Mouse (Mus musculus): ENCODE measurements around the gene Fmnl2. TPM values are rescaled to one million over a fixed set of nuclear protein-coding genes. Genes with fewer than 3 reads are reported as not detected.
A peak's percentile ranks its signal among the peaks of the same experiment; 100 is the strongest.

Gene Fmnl2
- polyA plus RNA-seq, 1 experiment = 5.7 TPM

GRCm38 (mm10) chr2:52959291-52959621 is 101.6 kb downstream of the Fmnl2 start:
- no peak overlapping the region for H3K27ac ChIP-seq (ENCODE audit: insufficient read depth, low read depth, low read length)
- TF ChIP-seq CTCF (IDR thresholded peaks at IDR 0.05; ENCODE audit: low read depth, low read length) (no peak), POLR2A (IDR thresholded peaks at IDR 0.05; ENCODE audit: borderline replicate concordance, low read depth, low read length) (no peak)
- H3K4me1 ChIP-seq (ENCODE audit: control insufficient read depth, insufficient read depth, low read length) = peaks cover 40% of the 10 kb centered on the region
- no peak overlapping the region for H3K4me3 ChIP-seq (ENCODE audit: insufficient read depth, low read length)

DNA sequence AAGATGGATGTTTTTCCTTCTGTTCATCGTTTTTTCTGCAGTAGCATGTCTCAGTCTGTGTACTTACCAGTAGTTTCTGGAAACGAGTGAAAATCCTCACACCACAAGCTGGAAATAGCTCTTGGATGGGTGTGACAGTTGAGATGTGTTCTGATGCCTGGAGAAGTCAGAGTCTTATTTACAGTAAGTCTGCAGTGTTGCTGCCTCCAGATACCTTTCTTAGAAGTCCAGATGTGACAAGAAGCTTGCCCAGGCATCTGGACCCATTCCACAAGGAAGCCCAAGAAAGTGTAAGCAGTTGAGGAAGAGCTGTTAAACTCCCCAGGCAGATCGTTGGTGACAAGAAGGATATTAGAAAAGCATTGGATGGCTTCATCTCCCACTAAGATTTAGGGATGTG is 102.3 kb downstream of the Fmnl2 start:
- Histone ChIP-seq H3K27ac (ENCODE audit: insufficient read depth, low read depth, low read length) (no peak overlapping the region), H3K4me1 (ENCODE audit: control insufficient read depth, insufficient read depth, low read length) (peaks cover 37% of the 10 kb centered on the region), H3K4me3 (ENCODE audit: insufficient read depth, low read length) (no peak overlapping the region)
- TF ChIP-seq POLR2A (IDR thresholded peaks at IDR 0.05; ENCODE audit: borderline replicate concordance, low read depth, low read length) (no peak), CTCF (IDR thresholded peaks at IDR 0.05; ENCODE audit: low read depth, low read length) (no peak)

GRCm38 (mm10) chr2:52960697-52961096 is 103.0 kb downstream of the Fmnl2 start:
- Histone ChIP-seq H3K4me1 (ENCODE audit: control insufficient read depth, insufficient read depth, low read length) (peaks cover 34% of the 10 kb centered on the region), H3K4me3 (ENCODE audit: insufficient read depth, low read length) (no peak overlapping the region), H3K27ac (ENCODE audit: insufficient read depth, low read depth, low read length) (peak overlapping the region; percentile 51)
- no peak for TF ChIP-seq POLR2A (IDR thresholded peaks at IDR 0.05; ENCODE audit: borderline replicate concordance, low read depth, low read length)
- no peak for TF ChIP-seq CTCF (IDR thresholded peaks at IDR 0.05; ENCODE audit: low read depth, low read length)

- no peak overlapping the region for H3K4me3 ChIP-seq (ENCODE audit: insufficient read depth, low read length)
- H3K27ac ChIP-seq (ENCODE audit: insufficient read depth, low read depth, low read length) = no peak overlapping the region
- peaks cover 35% of the 10 kb centered on the region for H3K4me1 ChIP-seq (ENCODE audit: control insufficient read depth, insufficient read depth, low read length)
- TF ChIP-seq CTCF (IDR thresholded peaks at IDR 0.05; ENCODE audit: low read depth, low read length) (no peak), POLR2A (IDR thresholded peaks at IDR 0.05; ENCODE audit: borderline replicate concordance, low read depth, low read length) (no peak)
Observed at GRCm38 (mm10) chr2:52963439-52963838, 105.8 kb downstream of the Fmnl2 start.

DNA sequence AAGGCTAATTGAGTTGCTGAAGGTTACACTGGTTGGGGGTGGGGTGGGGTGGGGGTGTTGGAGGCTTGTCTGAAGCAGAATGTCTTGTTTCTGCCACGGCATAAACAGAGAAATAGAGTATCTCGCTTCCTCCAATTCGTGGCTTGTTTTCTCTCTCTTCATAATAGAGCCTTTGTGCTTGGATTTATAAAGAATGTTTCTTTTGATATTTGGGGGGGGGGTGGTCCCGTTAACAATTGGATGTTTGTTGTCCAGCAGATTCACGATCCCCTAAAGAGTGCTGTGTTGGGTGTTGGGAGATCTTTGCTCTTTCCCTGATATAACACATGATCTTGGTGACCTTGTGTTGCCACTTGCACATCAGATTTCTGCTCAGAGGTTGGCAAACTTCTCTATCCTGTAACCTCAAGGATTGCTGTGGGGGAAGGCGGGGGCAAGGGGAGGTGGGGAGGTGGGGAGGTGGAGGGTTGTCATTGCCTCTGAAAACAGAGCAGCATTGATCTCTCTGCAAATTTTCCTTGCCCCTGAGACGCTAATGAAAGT is 106.8 kb downstream of the Fmnl2 start:
- Histone ChIP-seq H3K4me1 (ENCODE audit: control insufficient read depth, insufficient read depth, low read length) (peaks cover 28% of the 10 kb centered on the region), H3K27ac (ENCODE audit: insufficient read depth, low read depth, low read length) (no peak overlapping the region), H3K4me3 (ENCODE audit: insufficient read depth, low read length) (no peak overlapping the region)
- TF ChIP-seq POLR2A (IDR thresholded peaks at IDR 0.05; ENCODE audit: borderline replicate concordance, low read depth, low read length) (no peak), CTCF (IDR thresholded peaks at IDR 0.05; ENCODE audit: low read depth, low read length) (no peak)

DNA sequence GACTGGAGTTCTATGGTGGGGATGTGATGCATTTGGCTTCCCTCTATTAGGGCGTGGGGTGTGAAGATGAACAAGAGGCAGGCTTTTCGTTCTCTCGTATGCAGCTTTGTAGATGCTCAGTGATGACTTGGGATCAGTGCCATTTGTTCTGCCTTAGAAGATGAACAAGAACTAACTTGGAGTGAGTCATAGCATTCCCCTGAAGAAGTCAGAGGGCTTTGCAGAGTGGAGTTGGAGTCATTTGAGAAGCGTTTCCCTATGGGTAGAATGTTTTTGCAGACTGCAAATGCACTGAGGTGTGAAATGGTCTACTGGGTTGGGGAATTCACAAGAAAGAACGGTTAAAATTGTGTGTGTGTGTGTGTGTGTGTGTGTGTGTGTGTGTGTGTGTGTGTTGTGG is 108.6 kb downstream of the Fmnl2 start:
- Histone ChIP-seq H3K4me3 (ENCODE audit: insufficient read depth, low read length) (no peak overlapping the region), H3K27ac (ENCODE audit: insufficient read depth, low read depth, low read length) (no peak overlapping the region), H3K4me1 (ENCODE audit: control insufficient read depth, insufficient read depth, low read length) (peaks cover 16% of the 10 kb centered on the region)
- TF ChIP-seq CTCF (IDR thresholded peaks at IDR 0.05; ENCODE audit: low read depth, low read length) (no peak), POLR2A (IDR thresholded peaks at IDR 0.05; ENCODE audit: borderline replicate concordance, low read depth, low read length) (no peak)

GRCm38 (mm10) chr2:52966820-52967460 is 109.3 kb downstream of the Fmnl2 start:
- no peak overlapping the region for H3K4me3 ChIP-seq (ENCODE audit: insufficient read depth, low read length)
- TF ChIP-seq CTCF (IDR thresholded peaks at IDR 0.05; ENCODE audit: low read depth, low read length) = no peak
- TF ChIP-seq POLR2A (IDR thresholded peaks at IDR 0.05; ENCODE audit: borderline replicate concordance, low read depth, low read length) = no peak
- H3K4me1 ChIP-seq (ENCODE audit: control insufficient read depth, insufficient read depth, low read length) = peaks cover 11% of the 10 kb centered on the region
- H3K27ac ChIP-seq (ENCODE audit: insufficient read depth, low read depth, low read length) = no peak overlapping the region

DNA sequence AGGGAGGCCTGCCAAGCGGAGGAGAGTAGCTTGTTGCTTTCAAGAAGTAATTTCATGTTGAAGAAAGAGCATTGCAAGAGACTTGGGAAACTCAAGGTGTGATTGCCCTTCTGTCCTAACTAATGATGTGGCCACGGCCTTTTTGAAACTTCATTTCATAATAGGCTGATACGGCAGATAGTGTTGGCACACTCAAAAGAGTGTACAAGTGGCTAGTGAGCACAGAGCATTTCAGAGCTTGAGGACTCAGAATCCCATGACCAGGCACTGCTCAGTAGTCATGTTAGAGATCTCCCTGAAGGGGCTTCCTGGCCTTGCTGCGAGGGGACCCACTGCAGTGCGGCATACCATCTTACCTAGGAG is 109.8 kb downstream of the Fmnl2 start:
- no peak for TF ChIP-seq POLR2A (IDR thresholded peaks at IDR 0.05; ENCODE audit: borderline replicate concordance, low read depth, low read length)
- no peak for TF ChIP-seq CTCF (IDR thresholded peaks at IDR 0.05; ENCODE audit: low read depth, low read length)
- Histone ChIP-seq H3K27ac (ENCODE audit: insufficient read depth, low read depth, low read length) (no peak overlapping the region), H3K4me3 (ENCODE audit: insufficient read depth, low read length) (no peak overlapping the region), H3K4me1 (ENCODE audit: control insufficient read depth, insufficient read depth, low read length) (peaks cover 9% of the 10 kb centered on the region)

DNA sequence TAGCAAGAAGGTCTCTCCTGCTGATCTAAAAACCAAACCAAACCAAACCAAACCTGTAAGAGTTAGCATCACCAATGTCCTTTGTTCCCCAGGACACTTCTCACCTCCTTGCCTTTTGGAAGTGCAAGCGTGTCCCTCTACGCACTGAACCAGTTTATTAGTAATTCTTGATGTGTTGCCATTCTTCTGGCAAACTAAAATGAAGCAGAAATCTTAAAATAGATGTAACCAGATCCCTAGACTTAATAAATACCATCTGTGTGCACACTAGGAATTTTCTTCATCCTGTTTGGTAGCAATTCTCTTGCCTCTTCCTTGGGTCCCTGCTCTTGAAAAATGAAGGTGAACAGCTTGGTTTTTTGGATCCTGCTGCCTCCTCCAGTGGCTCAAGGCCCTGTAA is 111.2 kb downstream of the Fmnl2 start:
- TF ChIP-seq CTCF (IDR thresholded peaks at IDR 0.05; ENCODE audit: low read depth, low read length) = no peak
- Histone ChIP-seq H3K27ac (ENCODE audit: insufficient read depth, low read depth, low read length) (no peak overlapping the region), H3K4me1 (ENCODE audit: control insufficient read depth, insufficient read depth, low read length) (peaks cover 6% of the 10 kb centered on the region), H3K4me3 (ENCODE audit: insufficient read depth, low read length) (no peak overlapping the region)

DNA sequence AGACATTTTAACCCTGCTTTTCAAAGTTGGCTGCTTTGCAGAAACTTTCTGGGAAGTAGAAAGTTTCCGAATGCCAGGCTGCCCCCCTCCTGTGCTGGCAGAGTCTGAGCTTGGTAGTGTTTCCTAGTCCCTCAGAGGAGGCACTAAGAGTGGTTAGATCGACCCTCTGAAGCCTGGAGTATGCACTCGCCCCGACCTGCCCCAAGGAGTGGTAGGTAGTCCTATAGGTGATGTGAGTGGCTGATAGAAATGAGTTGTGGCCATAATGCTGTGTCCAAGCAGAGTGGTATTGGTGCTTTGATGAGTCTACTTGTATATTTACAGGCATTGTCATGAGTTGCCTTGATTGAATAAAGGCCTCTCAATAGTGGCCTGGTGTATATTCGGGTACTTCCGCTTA is 116.4 kb downstream of the Fmnl2 start:
- TF ChIP-seq CTCF (IDR thresholded peaks at IDR 0.05; ENCODE audit: low read depth, low read length) (no peak), POLR2A (IDR thresholded peaks at IDR 0.05; ENCODE audit: borderline replicate concordance, low read depth, low read length) (no peak)
- Histone ChIP-seq H3K4me3 (ENCODE audit: insufficient read depth, low read length) (no peak overlapping the region), H3K4me1 (ENCODE audit: control insufficient read depth, insufficient read depth, low read length) (no peaks in the 10 kb centered on the region), H3K27ac (ENCODE audit: insufficient read depth, low read depth, low read length) (no peak overlapping the region)

DNA sequence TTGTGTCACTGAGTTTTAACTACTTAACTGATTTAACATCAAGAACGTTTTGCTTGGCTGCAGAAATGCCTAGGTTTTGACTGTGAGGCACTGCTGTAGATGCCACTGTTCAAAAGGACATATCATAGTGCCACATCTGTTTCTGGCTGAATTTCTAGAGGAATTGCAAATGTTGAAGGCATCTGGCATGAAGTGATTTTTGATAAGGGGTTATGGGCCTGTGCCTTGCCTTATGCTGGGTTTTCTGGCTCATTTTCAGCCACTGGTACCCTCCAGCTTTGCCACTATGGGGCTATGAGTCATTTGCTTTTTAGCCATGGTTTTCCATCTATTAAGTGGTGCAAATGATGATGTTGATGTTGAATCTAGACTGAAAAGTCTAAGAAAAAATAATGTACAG is 117.1 kb downstream of the Fmnl2 start:
- TF ChIP-seq POLR2A (IDR thresholded peaks at IDR 0.05; ENCODE audit: borderline replicate concordance, low read depth, low read length) (no peak), CTCF (IDR thresholded peaks at IDR 0.05; ENCODE audit: low read depth, low read length) (no peak)
- no peak overlapping the region for H3K27ac ChIP-seq (ENCODE audit: insufficient read depth, low read depth, low read length)

More for the DNA sequence above, 117.1 kb downstream of the Fmnl2 start:
- H3K4me1 ChIP-seq (ENCODE audit: control insufficient read depth, insufficient read depth, low read length) = peaks cover 4% of the 10 kb centered on the region
- H3K4me3 ChIP-seq (ENCODE audit: insufficient read depth, low read length) = no peak overlapping the region

Data from bone marrow macrophage, adult 2 months (primary cell).